Mouse (Mus musculus) small intestine, adult 2 months (tissue): ENCODE data around the gene Krtdap.

ENCODE experiments used
- CTCF ChIP-seq: fragments of 200-500 bp; IDR thresholded peaks from 2 replicates; pipeline ENCODE4 v1.5.1; 2012; ENCODE audit warnings: low read depth, mild to moderate bottlenecking, control low read depth, inconsistent platforms, low read length, moderate library complexity, mixed read lengths; ENCODE audit not compliant: insufficient replicate concordance, insufficient read length; ENCODE audit errors: extremely low read depth
- POLR2A ChIP-seq: fragments of 200-500 bp; IDR thresholded peaks from 2 replicates; pipeline ENCODE4 v1.6.1; 2012; ENCODE audit warnings: low read depth, mild to moderate bottlenecking, control low read depth, inconsistent platforms, low read length, moderate library complexity

GRCm38 (mm10) chr7:30787377-30788022 is at the start of gene Krtdap:
- no peak for TF ChIP-seq CTCF
- no peak for TF ChIP-seq POLR2A
